11 mouse cellular contexts compared by ENCODE assay signal in the genomic region with DNA sequence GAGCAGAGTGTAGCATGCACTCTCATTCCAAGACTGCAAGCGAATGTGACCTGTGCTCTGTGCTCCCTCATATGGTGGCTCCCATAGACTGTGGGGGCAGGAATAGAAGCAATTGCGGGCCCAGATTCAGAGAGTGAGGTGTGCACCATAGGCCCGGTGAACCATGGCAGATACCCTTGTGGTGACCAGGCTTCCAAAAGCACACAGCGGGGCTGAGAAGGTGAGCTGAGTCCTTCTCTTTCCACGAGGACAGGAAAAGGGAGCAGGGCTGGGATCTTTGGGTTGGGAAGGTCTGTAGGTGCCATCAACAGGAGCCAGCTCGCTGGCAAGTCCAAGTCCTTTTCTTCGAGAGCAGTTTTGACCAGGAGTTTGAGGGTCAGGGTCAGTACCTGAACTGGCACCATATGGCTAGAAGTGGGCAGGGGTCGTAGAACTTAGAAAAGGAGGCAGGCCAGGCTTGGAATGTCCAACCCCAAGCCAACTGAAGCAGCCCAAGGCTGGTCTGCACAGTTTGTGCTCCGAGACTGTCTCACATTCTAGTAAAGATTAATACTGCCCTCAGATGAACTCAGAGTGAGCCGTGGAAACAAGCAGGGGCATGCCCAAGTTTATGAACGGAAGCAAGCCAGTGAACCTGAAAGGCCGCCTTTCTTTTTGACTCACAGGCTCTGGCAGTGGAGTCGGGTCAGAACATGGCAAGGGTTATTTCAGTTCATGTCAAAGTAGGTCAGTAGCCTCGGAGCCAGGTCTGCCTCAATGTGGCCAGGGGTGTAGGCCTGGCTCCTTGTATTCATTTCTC.
DNase-seq lines count a peak whose midpoint lies in the region; ATAC-seq and TF ChIP-seq lines count a peak whose summit lies in the region.
"Had no signal": no experiment of that assay in that cellular context is flagged by ENCODE, and none has a peak within 500 bp of the region (broad histone marks: within the 10 kb centered on the region; RNA-seq: fewer than 3 reads in every experiment).

No protein-coding gene starts in this region.

- no peak for TF ChIP-seq CTCF in liver, postnatal 0 days (IDR thresholded peaks at IDR 0.05; ENCODE audit: low read depth)

- no peak overlapping the region for H3K4me2 ChIP-seq in liver, postnatal 0 days (ENCODE audit: low read depth, low read length)
- no peak overlapping the region for H3K4me2 ChIP-seq in liver, embryonic 11.5 days

- intact Hi-C loops in heart, postnatal 14 days (cut with DNase I): loop anchor here (5.0 kb wide), 1 partner anchor 233 kb away; no protein-coding TSS in a partner anchor

- H3K9ac ChIP-seq in liver, postnatal 0 days (replicated peaks): no peak overlapping the region
- no peak overlapping the region for H3K9ac ChIP-seq in liver, embryonic 11.5 days (ENCODE audit: low read depth, low read length)
- H3K9ac ChIP-seq: liver, embryonic 14.5 days had no signal

- WGBS in liver, postnatal 0 days (ENCODE audit: insufficient replicate concordance): 86% methylated on average over 14 of the region's 14 CpGs
- 91% methylated on average over 14 of the region's 14 CpGs for WGBS in liver, embryonic 11.5 days

- 0 out of 2 replicates have a peak, but pooled peaks have one; percentile 16 for ATAC-seq in liver, postnatal 0 days
- ATAC-seq in liver, embryonic 11.5 days (replicated peaks; ENCODE audit: low FRiP score): no peak
- ATAC-seq: hindbrain, postnatal 0 days had no signal

- DNase-seq in liver, postnatal 0 days: no peak
- no peak for DNase-seq in liver, embryonic 11.5 days (ENCODE audit: low spot score)
- DNase-seq in fat pad, adult 2 months (ENCODE audit: extremely low read depth, low read depth, low spot score): peak; percentile 34
- peak; percentile 47 to 63 for DNase-seq in heart, postnatal 14 days
- DNase-seq in kidney, postnatal 25 days: peak; percentile 76 to 92
- no peak for DNase-seq in right cerebral cortex, postnatal 4 days
- no peak for DNase-seq in natural killer cell, adult 2 months (ENCODE audit: low spot score in 2 of 2)
- DNase-seq: cerebellum, adult 9-11 months had no signal

- no peak for TF ChIP-seq EP300 in liver, postnatal 0 days (IDR thresholded peaks at IDR 0.05; ENCODE audit: low read depth)

- no peaks in the 10 kb centered on the region for H3K4me1 ChIP-seq in liver, postnatal 0 days (ENCODE audit: insufficient read depth)
- H3K4me1 ChIP-seq in liver, embryonic 11.5 days (replicated peaks; ENCODE audit: control insufficient read depth, insufficient read depth, low read length): no peaks in the 10 kb centered on the region

- no peak overlapping the region for H3K4me3 ChIP-seq in liver, postnatal 0 days (ENCODE audit: low read depth, low read length)
- H3K4me3 ChIP-seq in liver, embryonic 11.5 days (ENCODE audit: low read depth, low read length): no peak overlapping the region

- no peak overlapping the region for H3K27ac ChIP-seq in liver, postnatal 0 days (ENCODE audit: low read depth)
- no peak overlapping the region for H3K27ac ChIP-seq in liver, embryonic 11.5 days (ENCODE audit: low read depth, low read length)
- H3K27ac ChIP-seq: hindbrain, postnatal 0 days; liver, embryonic 14.5 days had no signal

- H3K36me3 ChIP-seq in liver, postnatal 0 days (replicated peaks; ENCODE audit: insufficient read depth, low read length): peaks cover 29% of the 10 kb centered on the region
- H3K36me3 ChIP-seq in liver, embryonic 11.5 days (ENCODE audit: control insufficient read depth, insufficient read depth, low read length): peaks cover 6% of the 10 kb centered on the region; the same call in 1 of the 2 replicates
- H3K36me3 ChIP-seq: G1E had no signal

- H3K27me3 ChIP-seq in liver, postnatal 0 days (ENCODE audit: insufficient read depth, low read length): no peaks in the 10 kb centered on the region
- H3K27me3 ChIP-seq in liver, embryonic 11.5 days (replicated peaks; ENCODE audit: control insufficient read depth, insufficient read depth, low read length): no peaks in the 10 kb centered on the region

- H3K9me3 ChIP-seq in liver, postnatal 0 days (ENCODE audit: low read length): no peaks in the 10 kb centered on the region
- H3K9me3 ChIP-seq in liver, embryonic 11.5 days (ENCODE audit: control insufficient read depth, low read length): no peaks in the 10 kb centered on the region
- H3K9me3 ChIP-seq: G1E had no signal

Comparison
In these comparisons a context has a peak if more than half of its experiments do, and no peak if none do; other contexts are left out.
1. DNase-seq: peak in fat pad, adult 2 months (single experiment), heart, postnatal 14 days (2 of 2) and kidney, postnatal 25 days (2 of 2); none in liver, postnatal 0 days (single experiment), liver, embryonic 11.5 days (single experiment), right cerebral cortex, postnatal 4 days (single experiment) and natural killer cell, adult 2 months (0 of 2).